Mouse (Mus musculus) hindbrain, embryonic 11.5 days (tissue): Measurements from ENCODE around the gene Mlst8. TPM values are rescaled to one million over a fixed set of nuclear protein-coding genes. Genes with fewer than 3 reads are reported as not detected.

Experiments
- ATAC-seq: fragments of 200-750 bp; cut with Nextera tagmentation; 2 replicates; pipeline ENCODE4 v1.8.0; 2017; ENCODE audit warnings: mild to moderate bottlenecking, moderate TSS enrichment, moderate library complexity; ENCODE audit not compliant: low FRiP score
- DNase-seq: peaks from one replicate; pipeline ENCODE4 v3.0.0-alpha.2; 2015; ENCODE audit warnings: low spot score
- H3K27ac ChIP-seq: fragments of 300-500 bp; sonication (generic); 2 replicates; pipeline ENCODE4 v1.5.1; 2014; ENCODE audit warnings: mild to moderate bottlenecking, low read depth, low read length
- H3K27me3 ChIP-seq: fragments of 300-500 bp; sonication (generic); 2 replicates; pipeline ENCODE4 v1.6.1; 2014; ENCODE audit warnings: mild to moderate bottlenecking, low read length, moderate library complexity, mixed read lengths; ENCODE audit not compliant: control insufficient read depth, insufficient read depth
- H3K36me3 ChIP-seq: fragments of 300-500 bp; sonication (generic); 2 replicates; pipeline ENCODE4 v1.6.1; 2014; ENCODE audit warnings: mild to moderate bottlenecking, low read length, moderate library complexity, mixed read lengths; ENCODE audit not compliant: control insufficient read depth, insufficient read depth
- H3K4me1 ChIP-seq: fragments of 300-500 bp; sonication (generic); replicated peaks from 2 replicates; pipeline ENCODE4 v1.6.1; 2014; ENCODE audit warnings: low read length, mixed read lengths; ENCODE audit not compliant: control insufficient read depth, insufficient read depth
- H3K4me2 ChIP-seq: fragments of 300-500 bp; sonication (generic); replicated peaks from 2 replicates; pipeline ENCODE4 v1.6.1; 2014; ENCODE audit warnings: mild to moderate bottlenecking, low read depth, low read length
- H3K4me3 ChIP-seq: fragments of 300-500 bp; sonication (generic); 2 replicates; pipeline ENCODE4 v1.5.1; 2014; ENCODE audit warnings: low read depth, low read length
- H3K9ac ChIP-seq: fragments of 300-500 bp; sonication (generic); 2 replicates; pipeline ENCODE4 v1.6.1; 2014; ENCODE audit warnings: low read depth, low read length
- H3K9me3 ChIP-seq: fragments of 300-500 bp; sonication (generic); 2 replicates; pipeline ENCODE4 v1.6.1; 2016; ENCODE audit warnings: low read length; ENCODE audit not compliant: control insufficient read depth
- WGBS: fragments of 180-500 bp; shearing (Covaris S2); extraction: QIAGEN DNeasy Blood & Tissue Kit; methylation state at CpG from one replicate; pipeline ENCODE4 v1.1.7; 2014; 5-methylcytosine and 5-hydroxymethylcytosine counted together
- polyA plus RNA-seq: library from polyadenylated mRNA; unstranded; fragments of >200 nt; fragmentation: Nextera tagmentation; extraction: Ambion mirVana; gene quantifications from 2 replicates; pipeline ENCODE4 v1.2.1, GENCODE M21; 2014

Gene Mlst8
- polyA plus RNA-seq, 1 experiment from 2014 or later, result 37.7 TPM

GRCm38 (mm10) chr17:24474557-24474956, 4.3 kb downstream of the Mlst8 start:
- H3K27ac ChIP-seq, result no peak overlapping the region
- H3K4me3 ChIP-seq, result no peak overlapping the region
- whole genome bisulfite sequencing, result 80% methylated on average over 5 of the region's 5 CpGs
- DNase-seq, result no peak
- no peaks in the 10 kb centered on the region for H3K9me3 ChIP-seq
- peaks cover 6% of the 10 kb centered on the region; the same call in 1 of the 2 replicates for H3K36me3 ChIP-seq
- H3K4me1 ChIP-seq, result peaks cover 12% of the 10 kb centered on the region
- no peak for ATAC-seq
- H3K4me2 ChIP-seq, result no peak overlapping the region
- H3K27me3 ChIP-seq, result no peaks in the 10 kb centered on the region
- H3K9ac ChIP-seq, result no peak overlapping the region

DNA sequence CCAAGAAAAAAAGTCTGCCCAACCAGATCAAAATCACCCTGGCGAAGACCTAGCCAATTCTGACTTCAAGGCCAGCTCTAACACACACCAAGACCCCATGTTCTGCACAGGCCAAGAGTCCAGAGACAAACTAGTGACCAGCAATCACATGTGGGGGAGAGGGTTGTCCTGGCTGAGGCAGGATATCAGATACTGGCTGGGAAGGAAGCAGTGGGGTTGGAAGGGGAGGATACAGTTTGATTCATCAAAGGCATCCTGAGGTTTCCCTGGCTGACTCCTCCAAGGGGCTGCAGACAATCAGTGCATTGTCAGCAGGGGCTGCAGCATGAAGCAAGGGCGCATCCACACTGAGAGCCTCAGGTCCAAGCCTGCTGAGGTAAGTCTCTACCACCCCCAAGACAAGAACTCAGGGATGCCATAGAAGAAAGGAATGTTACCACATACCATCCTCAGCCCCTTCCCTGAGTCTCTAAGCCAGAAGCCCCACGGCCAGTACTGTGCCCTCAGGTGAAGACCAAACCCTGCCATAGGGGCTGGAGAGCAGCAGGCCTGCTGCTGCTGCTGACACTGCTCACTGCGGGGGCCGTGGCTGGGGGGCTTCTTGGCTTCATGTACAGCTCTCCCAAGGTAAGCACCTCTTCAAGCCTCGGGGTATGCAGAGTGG, 5.1 kb downstream of the Mlst8 start, which contains the start of gene Bricd5:
Gene Bricd5, plus strand, starts transcription at position 273 of the 664 bp plus-strand sequence.
- H3K36me3 ChIP-seq, result peaks cover 6% of the 10 kb centered on the region; the same call in 1 of the 2 replicates
- no peak within 1 kb of the TSS for H3K9ac ChIP-seq
- H3K4me3 ChIP-seq, result 0 out of 2 replicates have a peak within 1 kb of the TSS, but pooled peaks have one; percentile 93
- H3K4me2 ChIP-seq, result no peak within 1 kb of the TSS
- H3K4me1 ChIP-seq, result peaks cover 12% of the 10 kb centered on the region
- 79% methylated on average over 6 of the region's 6 CpGs for WGBS
- no peak for ATAC-seq
- no peak for DNase-seq
- H3K9me3 ChIP-seq, result no peaks in the 10 kb centered on the region
- H3K27ac ChIP-seq, result peak within 1 kb of the TSS; percentile 7; the same call in 1 of the 2 replicates
- H3K27me3 ChIP-seq, result no peaks in the 10 kb centered on the region

DNA sequence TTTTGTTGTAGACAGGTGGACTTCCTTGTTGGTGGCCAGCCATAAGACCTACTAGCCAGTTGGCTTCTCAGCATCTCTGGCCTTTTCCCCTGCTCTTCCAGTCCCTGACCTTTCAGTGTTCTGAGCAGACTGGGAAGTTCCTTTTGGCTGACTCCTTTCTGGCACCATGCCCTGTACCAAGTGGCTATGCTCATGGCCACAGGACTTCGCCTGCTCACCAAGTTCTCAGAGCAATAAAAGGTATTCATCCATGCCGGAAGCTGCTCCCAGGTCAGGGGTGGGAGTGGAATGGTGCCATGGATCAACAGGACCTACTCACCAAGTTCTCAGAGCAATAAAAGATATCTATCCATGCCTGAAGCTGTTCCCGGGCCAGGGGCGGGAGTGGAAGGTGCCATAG, 6.4 kb downstream of the Mlst8 start:
- Histone ChIP-seq H3K36me3 (peaks cover 6% of the 10 kb centered on the region; the same call in 1 of the 2 replicates), H3K27me3 (no peaks in the 10 kb centered on the region), H3K4me2 (peak overlapping the region; percentile 99; the same call in 1 of the 2 replicates), H3K9me3 (no peaks in the 10 kb centered on the region), H3K4me1 (peaks cover 10% of the 10 kb centered on the region), H3K27ac (no peak overlapping the region), H3K9ac (no peak overlapping the region), H3K4me3 (peak overlapping the region; percentile 93; the same call in 1 of the 2 replicates)
- WGBS, result 89% methylated on average over 4 of the region's 4 CpGs
- DNase-seq (no peak), ATAC-seq (no peak)

DNA sequence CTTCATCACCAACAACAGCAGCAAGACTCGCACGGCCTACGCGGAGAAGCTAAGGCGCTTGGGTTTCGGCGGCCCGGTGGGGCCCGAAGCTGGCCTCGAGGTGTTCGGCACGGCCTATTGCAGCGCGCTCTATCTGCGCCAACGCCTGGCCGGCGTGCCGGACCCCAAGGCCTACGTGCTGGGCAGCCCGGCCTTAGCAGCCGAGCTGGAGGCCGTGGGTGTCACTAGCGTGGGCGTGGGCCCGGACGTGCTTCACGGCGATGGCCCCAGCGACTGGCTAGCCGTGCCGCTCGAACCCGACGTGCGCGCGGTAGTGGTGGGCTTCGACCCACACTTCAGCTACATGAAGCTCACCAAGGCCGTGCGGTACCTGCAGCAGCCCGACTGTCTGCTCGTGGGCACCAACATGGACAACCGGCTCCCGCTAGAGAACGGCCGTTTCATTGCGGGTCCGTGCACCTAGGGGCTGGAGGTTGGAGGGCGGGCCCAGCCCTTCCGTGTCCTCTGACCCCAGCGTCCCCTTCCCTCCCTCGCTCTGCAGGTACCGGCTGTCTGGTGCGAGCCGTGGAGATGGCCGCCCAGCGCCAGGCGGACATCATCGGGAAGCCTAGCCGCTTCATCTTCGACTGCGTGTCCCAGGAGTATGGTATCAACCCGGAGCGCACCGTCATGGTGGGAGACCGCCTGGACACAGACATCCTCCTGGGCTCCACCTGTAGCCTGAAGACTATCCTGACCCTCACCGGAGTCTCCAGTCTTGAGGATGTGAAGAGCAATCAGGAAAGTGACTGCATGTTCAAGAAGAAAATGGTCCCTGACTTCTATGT, 8.0 kb downstream of the Mlst8 start:
- H3K4me2 ChIP-seq, result peak overlapping the region; percentile 99
- DNase-seq, result no peak
- no peaks in the 10 kb centered on the region for H3K27me3 ChIP-seq
- H3K4me3 ChIP-seq, result peak overlapping the region; percentile 93
- H3K27ac ChIP-seq, result peak overlapping the region; percentile 80
- ATAC-seq, result peak; percentile 31
- peak overlapping the region; percentile 89 for H3K9ac ChIP-seq
- H3K36me3 ChIP-seq, result 0 out of 2 replicates have a peak, but pooled peaks cover 2% of the 10 kb centered on the region
- H3K9me3 ChIP-seq, result no peaks in the 10 kb centered on the region
- WGBS, result 1% methylated on average over 68 of the region's 68 CpGs
- peaks cover 10% of the 10 kb centered on the region for H3K4me1 ChIP-seq

DNA sequence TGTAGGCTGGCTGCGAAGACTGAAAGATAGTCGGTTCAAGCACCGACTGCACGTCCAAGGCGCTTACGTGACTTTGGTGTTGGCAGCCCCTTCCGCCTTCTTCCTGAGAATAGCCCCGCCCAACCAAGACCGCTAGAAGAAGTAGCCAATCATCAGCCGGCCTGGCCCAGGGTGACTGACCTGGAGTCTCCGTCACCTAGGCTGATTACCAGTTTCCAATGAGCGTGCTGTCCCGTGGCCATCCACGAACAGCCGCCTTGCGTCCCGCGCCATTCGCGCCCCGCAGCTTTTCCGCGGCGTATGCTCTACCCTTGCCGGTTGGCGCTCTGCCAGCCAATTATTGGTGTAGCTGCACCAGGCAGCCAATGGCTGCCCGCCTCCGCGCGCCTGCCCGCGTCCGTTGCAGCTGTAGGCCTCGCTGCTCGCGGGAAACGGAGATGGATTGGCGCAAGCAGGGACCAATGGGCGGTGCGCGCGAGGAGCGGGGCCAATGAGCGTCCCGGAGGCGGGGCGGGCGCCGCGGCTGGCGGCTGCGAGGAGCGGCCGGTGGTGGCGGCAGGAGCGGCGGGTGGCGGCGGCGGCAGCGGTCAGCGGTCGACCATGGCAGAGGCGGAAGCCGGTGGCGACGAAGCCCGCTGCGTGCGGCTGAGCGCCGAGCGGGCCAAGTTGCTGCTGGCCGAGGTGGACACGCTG, 8.8 kb downstream of the Mlst8 start, which contains the start of the genes E4f1 and Pgp:
Gene E4f1, minus strand, starts transcription at position 404 of the 693 bp plus-strand sequence.
Gene Pgp, plus strand, starts transcription at position 483 of the 693 bp plus-strand sequence.
- DNase-seq, result peak; percentile 97
- H3K27ac ChIP-seq, result peak within 1 kb of the TSS; percentile 80
- peak within 1 kb of the TSS; percentile 99 for H3K4me2 ChIP-seq
- peaks cover 10% of the 10 kb centered on the region for H3K4me1 ChIP-seq
- ATAC-seq, result peak; percentile 97
- no peaks in the 10 kb centered on the region for H3K9me3 ChIP-seq
- no peaks in the 10 kb centered on the region for H3K36me3 ChIP-seq
- peak within 1 kb of the TSS; percentile 93 for H3K4me3 ChIP-seq
- peak within 1 kb of the TSS; percentile 89 for H3K9ac ChIP-seq
- H3K27me3 ChIP-seq, result no peaks in the 10 kb centered on the region
- WGBS, result under 1% methylated on average over 59 of the region's 75 CpGs

DNA sequence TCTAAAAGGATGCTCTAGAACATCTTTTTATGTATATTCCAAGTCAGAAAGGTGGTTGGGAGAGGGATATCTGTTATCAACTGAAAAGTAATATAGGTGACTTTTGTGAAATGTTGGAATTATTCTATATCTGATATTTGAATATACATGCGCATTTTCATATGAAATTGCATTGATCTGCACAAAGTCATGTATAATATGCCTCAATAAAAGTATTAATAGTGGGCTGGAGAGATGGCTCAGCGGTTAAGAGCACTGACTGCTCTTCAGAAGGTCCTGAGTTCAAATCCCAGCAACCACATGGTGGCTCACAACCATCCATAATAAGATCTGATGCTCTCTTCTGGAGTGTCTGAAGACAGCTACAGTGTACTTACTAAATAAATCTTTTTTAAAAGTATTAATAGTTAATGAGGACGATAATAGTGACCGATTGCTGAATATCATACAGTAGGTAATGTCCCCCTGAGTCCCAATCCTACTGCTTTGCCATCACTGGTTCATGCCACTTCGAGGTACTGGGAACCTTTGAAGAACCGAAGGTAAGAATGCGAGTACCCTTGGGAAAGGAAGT, 9.5 kb downstream of the Mlst8 start:
- H3K4me3 ChIP-seq, result peak overlapping the region; percentile 93
- peak overlapping the region; percentile 80 for H3K27ac ChIP-seq
- no peaks in the 10 kb centered on the region for H3K9me3 ChIP-seq
- WGBS, result 18% methylated on average over 7 of the region's 7 CpGs
- H3K9ac ChIP-seq, result peak overlapping the region; percentile 64
- DNase-seq (no peak), ATAC-seq (no peak)
- no peaks in the 10 kb centered on the region for H3K27me3 ChIP-seq
- H3K36me3 ChIP-seq, result no peaks in the 10 kb centered on the region
- peak overlapping the region; percentile 57 for H3K4me2 ChIP-seq
- peaks cover 10% of the 10 kb centered on the region for H3K4me1 ChIP-seq

- Histone ChIP-seq H3K4me3 (no peak overlapping the region), H3K27ac (no peak overlapping the region), H3K9ac (no peak overlapping the region), H3K27me3 (no peaks in the 10 kb centered on the region), H3K9me3 (no peaks in the 10 kb centered on the region), H3K36me3 (no peaks in the 10 kb centered on the region), H3K4me1 (peaks cover 8% of the 10 kb centered on the region), H3K4me2 (no peak overlapping the region)
- DNase-seq (no peak), ATAC-seq (no peak)
- WGBS, result 91% methylated on average over 5 of the region's 5 CpGs
Measured at GRCm38 (mm10) chr17:24468636-24469246, 10.1 kb downstream of the Mlst8 start.
